Mouse (Mus musculus) CH12.LX (cell line): Measurements from ENCODE around the gene Neurl4.

Source experiments
- POLR2A ChIP-seq: IDR thresholded peaks from 2 replicates; pipeline ENCODE4 v1.6.1; 2011; ENCODE audit warnings: low read depth, mild to moderate bottlenecking, improper control_type of control experiment, low read length
- ZKSCAN1 ChIP-seq: IDR thresholded peaks from 2 replicates; pipeline ENCODE4 v1.6.1; 2012; ENCODE audit warnings: low read depth, inconsistent platforms, low read length, improper control_type of control experiment, borderline replicate concordance

DNA sequence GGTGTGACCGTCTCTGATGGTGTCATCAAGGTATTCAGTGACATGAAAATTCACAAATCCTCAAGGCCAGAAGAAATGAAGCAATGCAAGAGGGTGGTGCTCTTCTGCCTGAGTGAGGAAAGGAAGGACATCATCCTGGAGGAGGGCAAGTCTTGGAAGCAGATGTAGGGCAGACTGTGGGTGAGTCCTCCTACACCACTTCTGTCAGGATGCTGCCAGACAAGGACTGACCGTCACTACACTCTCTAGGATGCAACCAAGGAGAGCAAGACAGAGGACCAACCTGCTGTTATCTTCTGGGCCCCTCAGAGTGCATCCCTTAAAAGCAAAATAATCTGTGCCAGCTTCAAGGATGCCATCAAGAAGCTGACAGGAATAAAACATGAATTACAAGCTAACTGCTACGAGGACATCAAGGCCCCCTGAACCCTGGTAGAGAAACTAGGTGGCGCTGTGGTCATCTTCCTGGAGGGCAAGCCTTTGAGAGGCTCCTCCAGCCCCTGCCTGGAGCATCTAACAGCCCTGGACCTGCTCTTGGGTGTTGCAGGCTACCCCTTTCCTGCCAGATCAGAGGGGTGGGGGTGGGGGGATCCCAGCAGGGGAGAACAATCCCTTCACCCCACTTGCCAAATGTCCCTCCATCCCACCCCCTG lies 50.1 kb downstream of the Neurl4 start:
- TF ChIP-seq ZKSCAN1 (no peak), POLR2A (no peak)
